Mouse (Mus musculus): Measurements from ENCODE around the gene Ms4a4d.

DNA sequence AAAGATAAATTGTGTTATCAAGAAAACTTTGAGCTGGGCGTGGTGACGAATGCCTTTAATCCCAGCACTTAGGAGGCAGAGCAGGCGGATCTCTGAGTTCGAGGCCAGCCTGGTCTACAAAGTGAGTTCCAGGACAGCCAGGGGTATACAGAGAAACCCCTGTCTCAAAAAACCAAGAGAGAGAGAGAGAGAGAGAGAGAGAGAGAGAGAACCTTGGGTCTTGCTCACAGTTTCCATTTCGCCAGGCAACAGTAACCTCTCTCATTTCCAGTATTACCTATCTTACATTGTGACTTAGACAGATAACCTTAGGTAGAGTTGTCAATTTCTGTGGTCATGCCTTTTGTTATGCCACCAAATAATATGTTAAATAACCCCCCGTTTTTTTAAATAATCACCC is 40.2 kb upstream of the Ms4a4d start:
- TF ChIP-seq POLR2A (IDR thresholded peaks at IDR 0.05; ENCODE audit: extremely low read depth, insufficient read depth, low read length), result no peak
- no peak for TF ChIP-seq CTCF (IDR thresholded peaks at IDR 0.05; ENCODE audit: low read depth, low read length)

Measured in liver, adult 2 months (tissue).